Mouse (Mus musculus) adrenal gland, postnatal 36 days (tissue): ENCODE measurements at regions not wholly inside any gene's neighbourhood (a gene's known extent, or its start where the extent isn't known, plus 50 kb on each side); places are given as distances from the start of the nearest gene placed in this dataset.

Experiments
- DNase-seq, 2 experiments: peaks; one replicate each; pipeline ENCODE4 v3.0.0; 2021; ENCODE audit warnings: mixed read lengths in 1 of 2

DNA sequence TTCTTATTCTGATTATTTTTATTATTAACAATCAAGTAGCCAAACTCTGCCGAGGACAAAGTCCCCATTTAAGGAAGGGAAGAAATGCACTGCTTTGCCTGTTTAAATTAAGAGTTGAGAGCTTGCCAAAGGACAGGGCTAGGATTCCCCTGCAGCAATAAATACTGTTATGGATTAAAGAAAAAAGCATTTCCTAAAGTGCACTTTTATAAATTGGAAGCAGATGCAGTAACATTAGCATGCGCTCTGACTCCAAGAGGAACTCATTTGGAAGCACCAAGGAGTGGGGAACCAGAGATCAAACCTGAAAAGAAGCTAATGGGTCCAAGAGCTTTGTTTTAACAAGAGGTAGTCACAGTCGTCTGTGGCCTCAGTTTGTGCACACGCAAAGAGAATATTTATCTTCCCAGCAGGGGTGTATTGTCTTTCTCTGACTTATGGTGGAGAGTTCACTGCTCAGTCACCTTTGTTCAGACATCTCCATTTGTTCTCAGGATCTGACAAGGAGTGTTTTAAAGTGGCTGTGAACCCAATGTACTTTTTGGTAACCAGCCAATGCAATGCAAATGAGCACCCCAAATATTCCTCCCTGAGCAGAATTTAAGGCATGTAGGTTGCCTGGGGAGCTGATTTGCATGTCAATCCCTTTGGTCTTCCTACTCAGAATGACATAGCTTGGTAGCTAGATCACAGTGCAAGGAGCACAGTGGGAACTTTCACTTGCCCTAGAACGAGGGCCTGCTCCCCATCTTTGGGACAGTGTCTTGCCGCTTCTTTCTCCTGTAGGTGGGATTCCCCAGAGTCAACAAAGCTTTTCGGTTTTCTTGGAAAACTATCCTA is 119.1 kb upstream of the Nbea start:
- DNase-seq, result no peak

GRCm38 (mm10) chr3:56300769-56301168 is 117.3 kb upstream of the Nbea start:
- no peak for DNase-seq

GRCm38 (mm10) chr3:56295578-56295977 is 112.1 kb upstream of the Nbea start:
- DNase-seq, result no peak

GRCm38 (mm10) chr3:56281507-56281906 is 98.0 kb upstream of the Nbea start:
- DNase-seq, result no peak

DNA sequence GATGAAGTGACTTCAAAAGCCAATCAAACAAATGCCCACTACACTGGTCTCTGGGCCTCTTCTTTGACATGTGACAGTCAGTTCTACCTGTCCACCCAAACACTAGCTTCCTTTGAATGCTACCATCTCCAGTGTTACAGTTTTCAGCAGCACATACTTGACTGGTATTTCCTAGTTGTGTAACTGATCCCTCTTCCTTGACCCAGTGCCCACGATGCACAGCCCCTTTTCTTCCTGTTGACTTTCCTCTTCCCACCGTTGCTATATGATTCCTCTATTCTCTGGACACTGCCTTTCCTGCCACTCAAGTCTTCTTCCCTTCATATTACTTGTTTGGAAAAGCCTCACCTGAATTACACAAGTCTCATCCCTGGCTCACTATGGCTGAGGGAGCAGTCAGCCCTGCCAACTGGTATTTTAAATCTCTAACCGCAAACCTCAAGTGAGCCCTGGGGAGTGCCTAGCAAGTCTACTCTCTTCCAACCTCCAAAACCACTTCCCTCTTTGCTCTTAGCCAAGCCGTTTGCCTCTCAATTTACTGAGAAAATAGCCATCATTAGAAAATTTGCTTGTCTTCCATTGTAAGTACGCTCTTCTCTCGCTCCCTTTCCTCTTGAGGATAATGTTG is 96.9 kb upstream of the Nbea start:
- DNase-seq, result no peak

DNA sequence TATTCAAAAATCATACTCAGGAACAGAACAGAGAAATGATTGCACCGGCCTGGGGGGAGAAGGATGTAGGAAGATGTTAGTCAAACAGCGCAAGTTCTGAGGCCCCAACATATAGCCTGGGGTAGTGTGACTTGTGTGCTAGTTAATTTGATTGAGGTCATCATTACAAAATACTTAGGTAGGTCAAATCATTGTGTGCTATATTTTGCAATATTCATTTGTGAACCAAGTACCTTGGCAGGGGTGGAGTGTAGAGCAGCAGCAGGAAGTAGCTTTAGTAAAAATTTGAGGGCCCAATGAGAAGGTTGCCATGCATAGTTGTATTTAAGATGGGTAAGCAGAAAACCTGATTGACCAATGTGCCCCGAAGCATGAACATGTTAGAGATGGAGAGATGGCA is 89.1 kb upstream of the Nbea start:
- no peak for DNase-seq

- peak in 1 of 2 experiments; percentile 27 for DNase-seq
Observed at GRCm38 (mm10) chr3:56270241-56270830, 86.8 kb upstream of the Nbea start.

GRCm38 (mm10) chr3:56261800-56262561 is 78.5 kb upstream of the Nbea start:
- DNase-seq, result no peak

- no peak for DNase-seq
Observed at GRCm38 (mm10) chr3:56256271-56256670, 72.8 kb upstream of the Nbea start.

- no peak for DNase-seq
Observed at GRCm38 (mm10) chr3:56244370-56244769, 60.9 kb upstream of the Nbea start.

DNA sequence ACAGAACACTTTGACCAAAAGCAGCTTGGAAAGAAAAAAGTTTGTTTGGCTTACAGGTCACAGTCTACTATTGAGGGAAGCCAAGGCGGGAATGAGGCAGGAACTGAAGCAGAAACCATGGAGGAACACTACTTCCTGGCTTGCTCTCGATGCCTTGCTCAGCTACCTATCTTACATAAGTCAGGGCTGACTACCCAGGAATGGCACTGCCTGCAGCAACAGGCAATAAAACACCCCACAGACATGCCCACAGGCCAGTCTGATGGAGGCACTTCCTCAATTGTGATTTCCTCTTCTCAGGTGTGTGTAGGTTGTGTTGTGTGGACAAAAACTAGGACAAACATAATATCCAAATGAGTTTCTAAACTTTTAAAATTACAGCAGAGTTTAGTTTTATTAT is 54.7 kb upstream of the Nbea start:
- no peak for DNase-seq

GRCm38 (mm10) chr3:56236163-56236562 is 52.7 kb upstream of the Nbea start:
- no peak for DNase-seq
